Mouse (Mus musculus): Measurements from ENCODE around the gene Pde3a. TPM values are rescaled to one million over a fixed set of nuclear protein-coding genes. Genes with fewer than 3 reads are reported as not detected.

Pde3a gene
- polyA plus RNA-seq, 1 experiment from 2014 or later = 7.4 TPM

GRCm38 (mm10) chr6:141307326-141307725 is 58.3 kb downstream of the Pde3a start:
- H3K9me3 ChIP-seq (ENCODE audit: low read depth, low read length) = no peaks in the 10 kb centered on the region
- no peak overlapping the region for H3K9ac ChIP-seq
- H3K27me3 ChIP-seq (ENCODE audit: insufficient read depth, low read length) = no peaks in the 10 kb centered on the region
- DNase-seq (no peak), ATAC-seq (ENCODE audit: insufficient read depth) (no peak)
- no peaks in the 10 kb centered on the region for H3K4me1 ChIP-seq (ENCODE audit: insufficient read depth)
- no peak overlapping the region for H3K4me2 ChIP-seq
- TF ChIP-seq CTCF (IDR thresholded peaks at IDR 0.05; ENCODE audit: low read depth) = no peak
- 85% methylated on average over 1 of the region's 1 CpGs for WGBS
- no peak overlapping the region for H3K4me3 ChIP-seq (ENCODE audit: low read depth, low read length)
- no peaks in the 10 kb centered on the region for H3K36me3 ChIP-seq (ENCODE audit: insufficient read depth)
- no peak overlapping the region for H3K27ac ChIP-seq (ENCODE audit: low read depth)

GRCm38 (mm10) chr6:141308451-141308850 is 59.4 kb downstream of the Pde3a start:
- 46% methylated on average over 2 of the region's 2 CpGs for WGBS
- Histone ChIP-seq H3K9me3 (ENCODE audit: low read depth, low read length) (no peaks in the 10 kb centered on the region), H3K36me3 (ENCODE audit: insufficient read depth) (no peaks in the 10 kb centered on the region), H3K4me2 (no peak overlapping the region), H3K27ac (ENCODE audit: low read depth) (no peak overlapping the region; the same call in 1 of the 2 replicates), H3K4me3 (ENCODE audit: low read depth, low read length) (no peak overlapping the region), H3K27me3 (ENCODE audit: insufficient read depth, low read length) (no peaks in the 10 kb centered on the region), H3K4me1 (ENCODE audit: insufficient read depth) (no peaks in the 10 kb centered on the region), H3K9ac (no peak overlapping the region)
- DNase-seq (no peak), ATAC-seq (ENCODE audit: insufficient read depth) (no peak)
- TF ChIP-seq CTCF (IDR thresholded peaks at IDR 0.05; ENCODE audit: low read depth) = no peak

GRCm38 (mm10) chr6:141309872-141310271 is 60.8 kb downstream of the Pde3a start:
- Histone ChIP-seq H3K27me3 (ENCODE audit: insufficient read depth, low read length) (no peaks in the 10 kb centered on the region), H3K4me1 (ENCODE audit: insufficient read depth) (no peaks in the 10 kb centered on the region), H3K36me3 (ENCODE audit: insufficient read depth) (no peaks in the 10 kb centered on the region), H3K9ac (no peak overlapping the region), H3K4me2 (no peak overlapping the region), H3K27ac (ENCODE audit: low read depth) (no peak overlapping the region), H3K9me3 (ENCODE audit: low read depth, low read length) (no peaks in the 10 kb centered on the region), H3K4me3 (ENCODE audit: low read depth, low read length) (no peak overlapping the region)
- peak; percentile 51 for DNase-seq
- 42% methylated on average over 3 of the region's 3 CpGs for WGBS
- peak; percentile 39 for TF ChIP-seq CTCF (IDR thresholded peaks at IDR 0.05; ENCODE audit: low read depth)
- ATAC-seq (ENCODE audit: insufficient read depth) = no peak

- Histone ChIP-seq H3K4me3 (ENCODE audit: low read depth, low read length) (no peak overlapping the region), H3K27ac (ENCODE audit: low read depth) (no peak overlapping the region), H3K27me3 (ENCODE audit: insufficient read depth, low read length) (no peaks in the 10 kb centered on the region), H3K9me3 (ENCODE audit: low read depth, low read length) (no peaks in the 10 kb centered on the region), H3K36me3 (ENCODE audit: insufficient read depth) (no peaks in the 10 kb centered on the region), H3K4me2 (no peak overlapping the region), H3K4me1 (ENCODE audit: insufficient read depth) (no peaks in the 10 kb centered on the region), H3K9ac (no peak overlapping the region)
- DNase-seq (no peak), ATAC-seq (ENCODE audit: insufficient read depth) (no peak)
- 30% methylated on average over 6 of the region's 6 CpGs for WGBS
- TF ChIP-seq CTCF (IDR thresholded peaks at IDR 0.05; ENCODE audit: low read depth) = no peak
These were observed 61.3 kb downstream of the Pde3a start for GRCm38 (mm10) chr6:141310351-141310750.

- WGBS = 38% methylated on average over 6 of the region's 6 CpGs
- H3K36me3 ChIP-seq (ENCODE audit: insufficient read depth) = no peaks in the 10 kb centered on the region
- H3K27ac ChIP-seq (ENCODE audit: low read depth) = peak overlapping the region; percentile 56
- peak; percentile 95 for ATAC-seq (ENCODE audit: insufficient read depth)
- no peak overlapping the region for H3K4me3 ChIP-seq (ENCODE audit: low read depth, low read length)
- no peaks in the 10 kb centered on the region for H3K9me3 ChIP-seq (ENCODE audit: low read depth, low read length)
- H3K9ac ChIP-seq = no peak overlapping the region
- H3K4me1 ChIP-seq (ENCODE audit: insufficient read depth) = no peaks in the 10 kb centered on the region
- no peak overlapping the region for H3K4me2 ChIP-seq
- peak; percentile 92 for DNase-seq
- H3K27me3 ChIP-seq (ENCODE audit: insufficient read depth, low read length) = no peaks in the 10 kb centered on the region
- no peak for TF ChIP-seq CTCF (IDR thresholded peaks at IDR 0.05; ENCODE audit: low read depth)
These were observed 62.5 kb downstream of the Pde3a start for GRCm38 (mm10) chr6:141311615-141312014.

GRCm38 (mm10) chr6:141313112-141313511 is 64.0 kb downstream of the Pde3a start:
- ATAC-seq (ENCODE audit: insufficient read depth) = no peak
- Histone ChIP-seq H3K27ac (ENCODE audit: low read depth) (no peak overlapping the region), H3K9me3 (ENCODE audit: low read depth, low read length) (no peaks in the 10 kb centered on the region), H3K4me3 (ENCODE audit: low read depth, low read length) (no peak overlapping the region), H3K36me3 (ENCODE audit: insufficient read depth) (no peaks in the 10 kb centered on the region), H3K4me1 (ENCODE audit: insufficient read depth) (no peaks in the 10 kb centered on the region), H3K4me2 (no peak overlapping the region), H3K27me3 (ENCODE audit: insufficient read depth, low read length) (no peaks in the 10 kb centered on the region), H3K9ac (no peak overlapping the region)
- no peak for DNase-seq
- 87% methylated on average over 4 of the region's 4 CpGs for WGBS
- no peak for TF ChIP-seq CTCF (IDR thresholded peaks at IDR 0.05; ENCODE audit: low read depth)

GRCm38 (mm10) chr6:141318440-141318839 is 69.4 kb downstream of the Pde3a start:
- H3K27ac ChIP-seq (ENCODE audit: low read depth) = no peak overlapping the region
- WGBS = 67% methylated on average over 3 of the region's 3 CpGs

GRCm38 (mm10) chr6:141321253-141321652 is 72.2 kb downstream of the Pde3a start:
- no peak for DNase-seq
- Histone ChIP-seq H3K4me1 (ENCODE audit: insufficient read depth) (no peaks in the 10 kb centered on the region), H3K27me3 (ENCODE audit: insufficient read depth, low read length) (no peaks in the 10 kb centered on the region), H3K4me3 (ENCODE audit: low read depth, low read length) (no peak overlapping the region), H3K27ac (ENCODE audit: low read depth) (no peak overlapping the region), H3K9me3 (ENCODE audit: low read depth, low read length) (no peaks in the 10 kb centered on the region), H3K9ac (no peak overlapping the region), H3K36me3 (ENCODE audit: insufficient read depth) (no peaks in the 10 kb centered on the region), H3K4me2 (no peak overlapping the region)
- no peak for TF ChIP-seq CTCF (IDR thresholded peaks at IDR 0.05; ENCODE audit: low read depth)
- 87% methylated on average over 3 of the region's 3 CpGs for WGBS
- no peak for ATAC-seq (ENCODE audit: insufficient read depth)

More at GRCm38 (mm10) chr6:141318440-141318839, 69.4 kb downstream of the Pde3a start:
- H3K9ac ChIP-seq = no peak overlapping the region
- DNase-seq (no peak), ATAC-seq (ENCODE audit: insufficient read depth) (no peak)
- TF ChIP-seq CTCF (IDR thresholded peaks at IDR 0.05; ENCODE audit: low read depth) = no peak
- H3K4me2 ChIP-seq = no peak overlapping the region
- H3K4me3 ChIP-seq (ENCODE audit: low read depth, low read length) = no peak overlapping the region
- H3K27me3 ChIP-seq (ENCODE audit: insufficient read depth, low read length) = no peaks in the 10 kb centered on the region
- H3K36me3 ChIP-seq (ENCODE audit: insufficient read depth) = no peaks in the 10 kb centered on the region
- H3K4me1 ChIP-seq (ENCODE audit: insufficient read depth) = no peaks in the 10 kb centered on the region
- H3K9me3 ChIP-seq (ENCODE audit: low read depth, low read length) = no peaks in the 10 kb centered on the region
